Mouse (Mus musculus) forebrain, embryonic 13.5 days (tissue): Measurements from ENCODE around the gene Deaf1. TPM values are rescaled to one million over a fixed set of nuclear protein-coding genes. Genes with fewer than 3 reads are reported as not detected.
A peak's percentile ranks its signal among the peaks of the same experiment; 100 is the strongest.

Source experiments
- ATAC-seq: fragments of 200-750 bp; cut with Nextera tagmentation; 2 replicates; pipeline ENCODE4 v1.8.0; 2017
- H3K27ac ChIP-seq: fragments of 300-500 bp; sonication (generic); 2 replicates; pipeline ENCODE4 v1.5.1; 2015; ENCODE audit warnings: inconsistent platforms, mild to moderate bottlenecking, moderate library complexity
- H3K27me3 ChIP-seq: fragments of 300-500 bp; sonication (generic); 2 replicates; pipeline ENCODE4 v1.6.1; 2015; ENCODE audit warnings: mild to moderate bottlenecking, inconsistent platforms
- H3K36me3 ChIP-seq: fragments of 300-500 bp; sonication (generic); 2 replicates; pipeline ENCODE4 v1.6.1; 2015; ENCODE audit warnings: mild to moderate bottlenecking, inconsistent platforms; ENCODE audit not compliant: poor library complexity, severe bottlenecking
- H3K4me1 ChIP-seq: fragments of 300-500 bp; sonication (generic); 2 replicates; pipeline ENCODE4 v1.6.1; 2015; ENCODE audit warnings: inconsistent platforms
- H3K4me2 ChIP-seq: fragments of 300-500 bp; sonication (generic); 2 replicates; pipeline ENCODE4 v1.6.1; 2015; ENCODE audit warnings: inconsistent platforms, mild to moderate bottlenecking, moderate library complexity
- H3K4me3 ChIP-seq: fragments of 300-500 bp; sonication (generic); 2 replicates; pipeline ENCODE4 v1.5.1; 2015; ENCODE audit warnings: mild to moderate bottlenecking, inconsistent platforms
- H3K9ac ChIP-seq: fragments of 300-500 bp; sonication (generic); 2 replicates; pipeline ENCODE4 v1.6.1; 2015; ENCODE audit warnings: mild to moderate bottlenecking, inconsistent platforms
- H3K9me3 ChIP-seq: fragments of 300-500 bp; sonication (generic); replicated peaks from 2 replicates; pipeline ENCODE4 v1.6.1; 2016; ENCODE audit warnings: inconsistent platforms
- WGBS: fragments of 180-500 bp; shearing (Covaris S2); methylation state at CpG from one replicate; pipeline ENCODE4 v1.1.7; 2015; 5-methylcytosine and 5-hydroxymethylcytosine counted together
- polyA plus RNA-seq: library from polyadenylated mRNA; unstranded; fragments of >200 nt; fragmentation: Nextera tagmentation; extraction: Ambion mirVana; gene quantifications from 2 replicates; pipeline ENCODE4 v1.2.1, GENCODE M21; 2015

The Deaf1 gene
- polyA plus RNA-seq, 1 experiment from 2014 or later, result 88.1 TPM

DNA sequence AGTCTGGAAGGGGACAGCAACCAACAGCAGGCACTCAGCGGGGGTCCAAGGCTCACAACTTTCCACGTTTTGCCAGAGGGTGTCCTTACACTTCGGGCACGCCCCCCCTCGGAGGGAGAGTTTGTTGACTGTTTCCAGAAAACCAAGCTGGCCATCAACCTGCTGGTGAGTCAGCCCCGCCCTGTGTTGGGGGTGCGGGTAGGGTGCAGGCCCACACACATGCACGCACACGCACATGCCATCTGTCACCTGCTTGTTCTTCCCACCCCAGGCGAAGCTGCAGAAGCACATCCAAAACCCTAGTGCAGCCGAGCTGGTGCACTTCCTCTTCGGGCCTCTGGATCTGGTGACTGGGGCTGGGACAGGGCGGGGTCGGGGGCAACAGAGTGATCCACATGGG is 29.5 kb upstream of the Deaf1 start:
- WGBS, result 82% methylated on average over 14 of the region's 14 CpGs
- peaks cover 21% of the 10 kb centered on the region for H3K27me3 ChIP-seq
- ATAC-seq, result no peak
- H3K4me1 ChIP-seq, result peaks cover 18% of the 10 kb centered on the region
- no peaks in the 10 kb centered on the region for H3K9me3 ChIP-seq
- H3K36me3 ChIP-seq, result no peaks in the 10 kb centered on the region
- H3K4me3 ChIP-seq, result no peak overlapping the region
- no peak overlapping the region for H3K27ac ChIP-seq
- H3K9ac ChIP-seq, result no peak overlapping the region
- no peak overlapping the region for H3K4me2 ChIP-seq

DNA sequence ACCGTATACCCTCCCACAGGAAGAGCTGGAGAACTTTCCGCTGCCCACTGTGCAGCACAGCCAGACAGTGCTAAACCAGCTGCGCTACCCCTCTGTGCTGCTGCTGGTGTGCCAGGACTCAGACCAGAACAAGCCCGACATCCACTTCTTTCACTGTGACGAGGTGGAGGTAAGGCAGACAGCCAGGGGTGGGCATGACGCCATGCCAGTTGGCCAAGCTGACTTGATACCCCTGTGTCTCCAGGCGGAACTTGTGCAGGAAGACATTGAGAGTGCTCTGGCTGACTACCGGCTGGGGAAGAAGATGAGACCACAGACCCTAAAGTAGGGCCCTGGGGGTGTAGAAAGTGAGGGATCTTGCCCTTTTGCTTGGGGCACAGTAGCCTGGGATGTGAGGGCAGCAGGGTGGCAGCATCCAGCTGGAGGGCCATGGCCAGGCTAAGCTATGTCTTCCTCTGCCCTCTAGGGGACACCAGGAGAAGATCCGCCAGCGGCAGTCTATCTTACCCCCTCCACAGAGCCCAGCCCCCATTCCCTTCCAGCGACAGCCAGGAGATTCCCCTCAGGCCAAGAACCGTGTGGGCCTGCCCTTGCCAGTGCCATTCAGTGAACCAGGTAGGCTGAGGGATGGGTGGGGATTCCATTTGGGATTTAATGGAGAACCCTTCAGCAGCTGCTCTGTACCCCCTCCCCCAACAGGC is 28.3 kb upstream of the Deaf1 start:
- H3K36me3 ChIP-seq, result no peaks in the 10 kb centered on the region
- H3K9me3 ChIP-seq, result no peaks in the 10 kb centered on the region
- H3K4me2 ChIP-seq, result no peak overlapping the region
- H3K27me3 ChIP-seq, result peaks cover 10% of the 10 kb centered on the region
- H3K9ac ChIP-seq, result no peak overlapping the region
- ATAC-seq, result no peak
- 52% methylated on average over 12 of the region's 12 CpGs for WGBS
- H3K27ac ChIP-seq, result no peak overlapping the region
- H3K4me3 ChIP-seq, result no peak overlapping the region
- H3K4me1 ChIP-seq, result peaks cover 15% of the 10 kb centered on the region; the same call in 1 of the 2 replicates

DNA sequence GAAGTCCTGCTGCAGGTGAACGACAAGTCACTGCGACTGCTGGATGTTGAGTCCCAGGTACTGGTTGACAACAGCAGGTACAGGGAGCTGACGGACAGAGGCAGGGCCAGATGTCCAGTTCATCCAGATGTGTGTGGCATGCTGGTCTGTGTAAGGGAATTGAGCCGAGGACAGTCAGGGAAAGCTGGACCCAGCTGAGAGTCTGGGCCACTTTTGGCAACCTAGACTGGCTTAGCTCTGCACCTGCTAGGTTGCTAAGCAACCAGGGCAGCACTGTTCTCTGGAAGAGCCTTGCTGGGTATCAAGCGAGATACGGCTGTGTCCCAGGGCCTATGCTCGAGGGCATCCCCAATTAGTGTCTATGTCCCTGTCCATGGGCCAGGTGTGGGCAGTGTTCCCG is 27.6 kb upstream of the Deaf1 start:
- no peaks in the 10 kb centered on the region for H3K9me3 ChIP-seq
- H3K27me3 ChIP-seq, result peaks cover 3% of the 10 kb centered on the region; the same call in 1 of the 2 replicates
- no peak for ATAC-seq
- H3K36me3 ChIP-seq, result no peaks in the 10 kb centered on the region
- 64% methylated on average over 8 of the region's 8 CpGs for WGBS
- no peak overlapping the region for H3K9ac ChIP-seq
- H3K4me3 ChIP-seq, result no peak overlapping the region
- H3K4me1 ChIP-seq, result peaks cover 15% of the 10 kb centered on the region; the same call in 1 of the 2 replicates
- H3K4me2 ChIP-seq, result no peak overlapping the region
- no peak overlapping the region for H3K27ac ChIP-seq

DNA sequence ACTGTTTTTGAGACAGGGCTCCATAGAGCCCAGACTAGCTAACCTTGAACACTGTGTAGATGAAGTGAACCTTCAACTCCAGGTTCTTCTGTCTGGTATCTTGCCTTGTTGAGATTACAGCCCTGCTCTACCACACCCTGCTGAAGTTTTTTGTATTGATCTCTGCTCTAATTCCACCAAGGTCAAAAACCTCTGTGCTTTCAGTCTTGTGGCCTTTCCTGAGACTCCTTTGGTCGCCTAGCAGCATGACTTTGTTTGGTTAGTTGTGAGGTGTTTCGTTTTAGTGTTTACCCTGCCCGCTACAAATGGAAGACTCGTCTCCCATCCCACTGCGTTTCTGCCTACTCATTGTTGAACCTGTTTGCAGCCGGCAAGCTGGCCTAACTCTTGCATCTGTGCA is 23.6 kb upstream of the Deaf1 start:
- no peak overlapping the region for H3K27ac ChIP-seq
- H3K9me3 ChIP-seq, result no peaks in the 10 kb centered on the region
- no peaks in the 10 kb centered on the region for H3K36me3 ChIP-seq
- H3K27me3 ChIP-seq, result no peaks in the 10 kb centered on the region
- ATAC-seq, result no peak
- no peak overlapping the region for H3K9ac ChIP-seq
- 84% methylated on average over 6 of the region's 6 CpGs for WGBS
- H3K4me1 ChIP-seq, result peaks cover 13% of the 10 kb centered on the region; the same call in 1 of the 2 replicates
- no peak overlapping the region for H3K4me3 ChIP-seq
- no peak overlapping the region for H3K4me2 ChIP-seq

DNA sequence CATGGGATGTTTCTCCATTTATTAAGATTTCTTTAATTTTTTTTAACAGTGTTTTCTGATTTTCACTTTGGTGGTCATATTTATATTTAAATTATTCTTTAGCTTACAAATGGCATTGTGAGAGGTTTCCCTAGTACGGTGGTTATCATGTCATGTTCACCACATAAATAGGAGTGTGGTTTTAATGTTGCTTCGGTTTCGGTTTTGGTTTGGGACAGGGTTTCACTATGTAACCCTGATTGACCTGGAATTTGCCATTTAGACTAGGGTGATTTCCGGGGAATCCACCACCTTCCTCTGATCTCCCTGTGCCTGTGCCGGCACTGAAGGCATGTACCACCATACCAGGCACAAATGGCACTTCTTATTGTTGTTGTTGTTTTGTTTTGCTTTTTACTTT is 17.3 kb upstream of the Deaf1 start:
- H3K27me3 ChIP-seq, result no peaks in the 10 kb centered on the region
- no peak for ATAC-seq

DNA sequence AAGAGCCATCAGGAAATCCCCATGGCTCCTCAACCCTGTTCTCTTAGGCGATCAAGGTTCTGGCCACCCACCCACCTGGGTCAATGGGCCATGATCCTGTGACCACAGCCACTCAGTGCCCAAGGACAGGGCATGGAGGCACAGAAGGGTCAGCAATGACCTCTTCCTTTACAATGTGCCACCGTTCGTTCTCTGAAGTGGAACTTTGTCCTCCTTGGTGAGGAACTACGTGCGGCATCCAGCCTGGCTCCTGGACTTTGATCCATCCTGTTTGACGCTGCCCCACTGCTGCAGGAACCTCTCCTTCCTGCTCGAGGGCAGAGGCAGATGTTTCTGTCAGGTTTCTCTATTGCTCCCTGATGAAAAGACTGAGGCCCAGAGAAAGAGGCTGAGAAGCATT is 16.2 kb upstream of the Deaf1 start:
- Histone ChIP-seq H3K27ac (no peak overlapping the region), H3K4me2 (no peak overlapping the region), H3K36me3 (no peaks in the 10 kb centered on the region), H3K4me3 (no peak overlapping the region), H3K9me3 (no peaks in the 10 kb centered on the region), H3K27me3 (peaks cover 4% of the 10 kb centered on the region), H3K4me1 (peaks cover 3% of the 10 kb centered on the region; the same call in 1 of the 2 replicates), H3K9ac (no peak overlapping the region)
- ATAC-seq, result no peak
- WGBS, result 74% methylated on average over 7 of the region's 7 CpGs

More for the DNA sequence above, 17.3 kb upstream of the Deaf1 start:
- WGBS, result 90% methylated on average over 5 of the region's 5 CpGs
- Histone ChIP-seq H3K27ac (no peak overlapping the region), H3K9me3 (no peaks in the 10 kb centered on the region), H3K4me1 (no peaks in the 10 kb centered on the region), H3K4me3 (no peak overlapping the region), H3K4me2 (no peak overlapping the region), H3K36me3 (no peaks in the 10 kb centered on the region), H3K9ac (no peak overlapping the region)

DNA sequence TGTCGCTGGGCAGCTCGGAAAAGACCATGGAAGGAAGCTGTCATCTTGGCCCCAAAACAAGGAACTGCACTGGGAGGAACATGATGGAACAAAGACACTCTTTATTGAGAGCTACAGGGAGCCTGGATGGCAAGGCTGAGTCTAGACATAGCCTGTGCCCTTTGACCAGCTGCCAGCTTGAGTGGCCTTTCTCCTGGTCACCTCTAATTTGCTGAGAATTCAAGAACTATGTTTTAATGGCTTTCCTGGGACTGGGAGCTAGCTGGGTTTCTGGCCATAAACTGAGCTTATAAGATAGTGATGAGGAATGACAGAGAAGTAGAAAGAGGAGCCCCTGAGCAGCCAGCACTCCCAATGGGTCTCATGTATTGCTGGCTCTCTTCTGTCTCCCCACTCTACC is 15.7 kb upstream of the Deaf1 start:
- no peak overlapping the region for H3K4me3 ChIP-seq
- H3K9me3 ChIP-seq, result no peaks in the 10 kb centered on the region
- H3K4me2 ChIP-seq, result no peak overlapping the region
- H3K36me3 ChIP-seq, result no peaks in the 10 kb centered on the region
- H3K27me3 ChIP-seq, result peaks cover 9% of the 10 kb centered on the region
- 68% methylated on average over 2 of the region's 2 CpGs for WGBS
- peaks cover 8% of the 10 kb centered on the region; the same call in 1 of the 2 replicates for H3K4me1 ChIP-seq
- no peak overlapping the region for H3K9ac ChIP-seq
- ATAC-seq, result no peak
- no peak overlapping the region for H3K27ac ChIP-seq

DNA sequence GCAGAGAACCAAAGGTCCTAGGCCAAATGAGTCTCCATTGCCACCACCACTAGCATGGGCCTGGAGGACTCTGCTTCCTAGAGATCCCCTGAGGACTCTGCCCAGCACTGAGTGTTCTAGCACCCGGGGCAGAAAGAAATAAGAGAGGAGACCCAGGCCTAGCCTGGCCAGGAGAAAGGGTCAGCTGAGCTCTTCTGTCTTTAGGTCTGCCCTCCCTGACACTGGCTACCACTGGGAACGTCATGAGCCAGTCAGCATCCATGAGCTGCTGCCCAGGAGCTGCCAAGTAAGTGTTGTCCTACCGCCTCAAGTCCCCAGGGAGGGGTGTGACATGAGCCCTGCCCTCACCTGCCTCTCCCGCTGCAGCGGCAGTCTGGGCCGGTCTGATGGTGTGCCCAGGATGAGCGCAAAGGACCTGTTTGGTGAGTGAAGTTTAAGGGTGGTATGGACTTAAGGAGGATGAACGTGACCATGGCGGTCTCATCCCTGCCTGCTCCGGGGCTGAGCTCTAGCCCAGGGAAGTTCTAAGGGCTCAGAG is 14.3 kb upstream of the Deaf1 start:
- Histone ChIP-seq H3K4me3 (no peak overlapping the region), H3K36me3 (no peaks in the 10 kb centered on the region), H3K4me1 (peaks cover 8% of the 10 kb centered on the region; the same call in 1 of the 2 replicates), H3K9me3 (no peaks in the 10 kb centered on the region), H3K9ac (no peak overlapping the region), H3K4me2 (no peak overlapping the region), H3K27me3 (peaks cover 19% of the 10 kb centered on the region), H3K27ac (no peak overlapping the region)
- WGBS, result 85% methylated on average over 10 of the region's 10 CpGs
- ATAC-seq, result no peak

DNA sequence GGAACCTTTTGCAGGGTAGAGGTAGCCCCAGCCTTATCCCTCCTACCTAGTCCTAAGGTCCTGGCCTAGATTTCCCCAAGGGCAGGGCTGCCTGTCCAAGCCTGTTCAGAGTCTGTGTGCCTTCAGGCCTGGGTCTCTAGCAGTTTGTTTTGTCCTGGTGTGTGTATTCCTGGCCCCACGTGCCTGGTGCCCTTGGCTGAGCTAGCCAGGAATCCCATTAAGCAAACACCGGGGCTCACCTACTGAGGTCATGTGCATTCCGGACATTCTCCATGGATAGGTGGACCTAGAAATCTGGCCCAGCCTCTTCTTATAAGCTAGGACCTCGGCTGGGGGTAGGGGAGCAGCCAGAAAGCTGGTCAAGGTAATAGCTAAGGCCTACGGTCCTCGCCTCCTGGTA is 13.0 kb upstream of the Deaf1 start:
- no peak for ATAC-seq
- no peaks in the 10 kb centered on the region for H3K9me3 ChIP-seq

DNA sequence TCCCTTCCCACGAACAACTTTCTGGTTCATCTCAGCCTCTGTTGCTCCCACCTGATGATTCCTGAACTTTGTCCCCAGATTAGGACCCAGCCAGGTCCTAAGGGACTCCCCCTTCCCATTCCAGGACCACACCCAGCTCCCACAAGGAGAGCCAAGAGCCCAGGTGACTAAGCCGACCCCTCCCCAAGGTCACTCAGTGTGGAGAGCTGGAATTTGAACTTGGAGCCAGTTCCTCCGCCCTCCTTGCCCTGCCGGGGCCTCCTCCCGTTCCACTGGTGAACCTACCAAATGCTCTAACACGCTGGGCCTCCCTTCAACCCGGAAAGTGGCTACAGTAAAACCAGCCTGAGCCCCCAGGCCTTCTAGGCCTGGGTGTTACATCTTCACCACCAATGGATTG is 12.5 kb upstream of the Deaf1 start:
- H3K4me2 ChIP-seq, result no peak overlapping the region
- peaks cover 19% of the 10 kb centered on the region for H3K27me3 ChIP-seq
- H3K36me3 ChIP-seq, result peaks cover 10% of the 10 kb centered on the region
- H3K9ac ChIP-seq, result no peak overlapping the region
- H3K4me1 ChIP-seq, result peaks cover 8% of the 10 kb centered on the region; the same call in 1 of the 2 replicates
- 87% methylated on average over 7 of the region's 7 CpGs for WGBS
- no peak for ATAC-seq
- no peaks in the 10 kb centered on the region for H3K9me3 ChIP-seq
- H3K4me3 ChIP-seq, result no peak overlapping the region
- no peak overlapping the region for H3K27ac ChIP-seq

More for the DNA sequence above, 13.0 kb upstream of the Deaf1 start:
- 86% methylated on average over 6 of the region's 6 CpGs for WGBS
- no peak overlapping the region for H3K4me2 ChIP-seq
- H3K36me3 ChIP-seq, result peaks cover 8% of the 10 kb centered on the region; the same call in 1 of the 2 replicates
- H3K27ac ChIP-seq, result no peak overlapping the region
- H3K9ac ChIP-seq, result no peak overlapping the region
- H3K27me3 ChIP-seq, result peaks cover 19% of the 10 kb centered on the region
- peaks cover 8% of the 10 kb centered on the region; the same call in 1 of the 2 replicates for H3K4me1 ChIP-seq
- no peak overlapping the region for H3K4me3 ChIP-seq

DNA sequence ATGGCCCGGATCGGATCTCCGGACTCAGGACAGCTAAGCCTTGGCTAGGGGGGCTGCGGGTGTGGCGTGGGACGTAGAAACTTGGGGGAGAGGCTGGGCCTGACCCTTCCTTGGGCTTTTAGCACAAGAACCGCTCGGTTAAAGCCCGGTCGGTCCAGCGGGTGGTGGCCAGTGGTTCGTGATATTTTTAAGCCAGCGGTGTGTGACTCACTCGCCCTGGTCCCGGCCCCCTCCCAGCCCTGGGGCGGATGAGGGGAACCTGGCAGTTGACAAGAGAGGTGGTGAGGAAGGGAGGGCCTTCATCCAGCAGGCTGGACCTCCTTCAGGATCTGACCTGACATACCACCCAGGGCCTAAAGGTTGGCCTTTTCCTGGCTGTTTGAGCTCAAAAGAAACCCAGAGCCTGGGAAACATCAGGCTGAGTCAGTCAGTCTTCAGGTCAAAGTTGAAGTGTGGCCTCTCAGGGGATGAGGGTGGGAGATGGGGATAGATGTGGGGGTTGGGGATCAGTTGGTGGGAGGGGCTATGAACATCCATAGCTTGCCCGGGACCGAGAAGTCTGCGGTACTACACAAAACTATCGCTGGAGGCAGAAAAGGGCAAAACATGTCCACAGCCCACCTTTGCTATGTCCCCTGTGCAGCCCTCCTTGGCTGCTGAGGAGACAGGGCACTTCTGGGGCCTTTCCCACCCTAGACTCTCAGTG is 11.9 kb upstream of the Deaf1 start:
- WGBS, result 38% methylated on average over 20 of the region's 20 CpGs
- peak overlapping the region; percentile 27 for H3K4me2 ChIP-seq
- peak overlapping the region; percentile 41; the same call in 1 of the 2 replicates for H3K9ac ChIP-seq
- no peak overlapping the region for H3K4me3 ChIP-seq
- no peak overlapping the region for H3K27ac ChIP-seq
- H3K4me1 ChIP-seq, result peaks cover 8% of the 10 kb centered on the region; the same call in 1 of the 2 replicates
- peaks cover 19% of the 10 kb centered on the region for H3K27me3 ChIP-seq
- H3K9me3 ChIP-seq, result no peaks in the 10 kb centered on the region
- no peak for ATAC-seq
- peaks cover 17% of the 10 kb centered on the region for H3K36me3 ChIP-seq

DNA sequence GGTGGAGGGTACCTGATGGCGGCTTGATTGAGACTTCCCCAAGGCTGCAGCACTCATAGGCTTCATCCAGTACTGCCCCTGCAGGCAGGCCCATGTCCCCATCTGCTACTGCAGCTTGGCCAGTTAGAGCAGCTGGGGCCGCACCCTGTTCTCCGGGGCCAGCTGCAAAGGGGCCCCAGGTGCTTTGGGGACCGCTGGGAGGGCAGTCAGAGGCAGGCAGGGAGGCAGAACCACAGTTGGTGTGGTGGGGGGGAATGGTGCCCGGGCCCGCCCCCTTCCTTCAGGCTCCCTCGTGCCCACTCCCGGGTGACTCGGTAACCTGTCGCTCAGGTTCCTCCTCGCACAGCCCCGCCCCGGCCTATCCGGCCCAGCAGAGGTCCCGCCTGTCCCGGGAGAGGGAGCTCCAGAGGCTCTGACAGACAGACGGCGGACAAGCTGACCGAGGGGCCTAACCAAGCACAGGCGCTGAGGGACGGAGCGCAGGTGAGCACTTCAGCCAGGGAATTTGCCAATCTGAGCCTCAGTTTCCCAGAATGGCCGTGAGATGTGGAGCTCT is 11.2 kb upstream of the Deaf1 start, which contains the start of gene Eps8l2:
Gene Eps8l2 (plus strand): TSS at position 305 of the 556 bp plus-strand sequence.
- Histone ChIP-seq H3K4me2 (peak within 1 kb of the TSS; percentile 27), H3K9me3 (no peaks in the 10 kb centered on the region), H3K4me3 (no peak within 1 kb of the TSS; the same call in 1 of the 2 replicates), H3K36me3 (peaks cover 23% of the 10 kb centered on the region), H3K9ac (peak within 1 kb of the TSS; percentile 41; the same call in 1 of the 2 replicates), H3K4me1 (peaks cover 8% of the 10 kb centered on the region; the same call in 1 of the 2 replicates), H3K27ac (no peak within 1 kb of the TSS), H3K27me3 (peaks cover 19% of the 10 kb centered on the region)
- ATAC-seq, result no peak
- WGBS, result 3% methylated on average over 23 of the region's 23 CpGs
